Mouse (Mus musculus) yolk sac, embryonic 10.5 days (tissue): ENCODE measurements around the gene Phlpp1.
A peak's percentile ranks its signal among the peaks of the same experiment; 100 is the strongest.

Experiments
- DNase-seq: peaks from one replicate; pipeline ENCODE4 v3.0.0-alpha.2; 2017; ENCODE audit warnings: low spot score

Gene Phlpp1

DNA sequence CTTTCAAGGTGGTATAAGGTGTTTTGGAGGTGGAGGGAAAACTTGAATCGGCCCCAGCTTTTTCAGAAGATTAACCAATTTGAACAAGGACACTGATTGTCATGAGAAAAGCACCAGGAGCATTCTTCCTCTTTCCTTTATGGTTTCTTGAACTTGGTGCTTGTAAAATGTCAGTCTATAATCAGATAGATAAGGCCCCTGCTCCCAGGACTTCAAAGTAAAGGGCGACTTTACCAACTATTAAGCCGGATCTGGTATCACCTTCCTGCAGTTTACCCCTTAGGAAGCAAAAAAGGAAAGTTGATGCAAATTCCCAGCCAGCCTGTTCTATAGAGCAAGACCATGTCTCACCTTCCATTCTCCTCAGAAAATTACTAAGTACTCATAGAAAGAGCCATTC lies 21.9 kb downstream of the Phlpp1 start:
- no peak for DNase-seq

DNA sequence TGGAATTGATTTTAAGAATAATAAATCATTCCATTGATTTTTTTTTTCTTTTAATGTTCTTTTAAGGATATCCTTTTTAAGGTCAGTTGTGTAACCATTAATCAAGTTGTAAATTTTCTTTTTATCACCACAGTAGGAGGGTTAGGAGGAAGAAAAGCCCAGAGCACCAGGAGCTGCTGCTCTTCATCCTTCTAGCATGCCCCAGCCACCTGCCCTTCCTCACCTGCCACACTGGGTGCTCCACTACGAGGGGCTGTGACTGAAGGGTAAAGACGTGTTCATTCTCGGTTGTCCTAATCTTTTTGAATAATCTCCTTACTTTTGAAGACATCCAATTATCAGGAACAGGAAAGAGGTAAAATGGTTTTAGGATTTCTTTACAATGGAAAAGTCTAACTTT lies 22.7 kb downstream of the Phlpp1 start:
- DNase-seq, result no peak

DNA sequence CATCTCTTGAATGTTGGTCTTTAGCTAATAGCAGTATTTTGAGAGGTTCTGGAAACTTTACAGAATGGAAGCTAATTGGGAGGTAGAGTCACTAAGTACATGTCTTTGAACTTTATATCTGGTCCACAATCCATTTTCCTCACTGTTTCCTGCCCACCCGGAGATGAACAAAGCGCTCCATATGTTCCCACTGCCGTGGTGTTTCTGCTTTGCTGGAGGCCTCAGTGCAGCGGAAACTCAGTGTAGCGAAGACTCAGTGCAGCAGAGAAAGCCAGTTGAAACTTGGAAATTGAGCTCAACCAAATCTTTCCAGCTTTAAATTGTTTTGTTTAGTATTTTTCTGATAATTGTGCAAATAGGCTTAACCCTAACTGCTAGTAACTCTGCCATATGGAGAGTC lies 26.4 kb downstream of the Phlpp1 start:
- DNase-seq, result no peak

DNA sequence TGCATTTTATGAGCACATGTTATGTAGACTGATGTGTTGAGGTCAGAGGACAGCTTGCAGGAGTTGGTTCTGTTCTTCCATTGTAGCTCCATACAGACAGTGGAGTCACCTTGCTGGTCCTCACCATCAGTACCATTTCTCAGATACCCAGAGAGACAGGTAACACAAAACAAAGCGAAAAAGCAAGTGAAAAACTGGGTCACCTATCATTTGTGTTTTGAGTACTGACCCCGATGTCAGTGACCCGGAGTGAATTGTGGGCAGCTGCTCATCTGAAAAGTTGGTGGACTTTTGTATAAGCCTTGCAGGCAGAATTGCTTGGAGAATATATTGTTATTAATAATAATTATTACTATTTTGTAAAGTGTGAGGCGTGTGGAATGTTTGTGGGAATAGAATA lies 27.6 kb downstream of the Phlpp1 start:
- DNase-seq, result no peak

DNA sequence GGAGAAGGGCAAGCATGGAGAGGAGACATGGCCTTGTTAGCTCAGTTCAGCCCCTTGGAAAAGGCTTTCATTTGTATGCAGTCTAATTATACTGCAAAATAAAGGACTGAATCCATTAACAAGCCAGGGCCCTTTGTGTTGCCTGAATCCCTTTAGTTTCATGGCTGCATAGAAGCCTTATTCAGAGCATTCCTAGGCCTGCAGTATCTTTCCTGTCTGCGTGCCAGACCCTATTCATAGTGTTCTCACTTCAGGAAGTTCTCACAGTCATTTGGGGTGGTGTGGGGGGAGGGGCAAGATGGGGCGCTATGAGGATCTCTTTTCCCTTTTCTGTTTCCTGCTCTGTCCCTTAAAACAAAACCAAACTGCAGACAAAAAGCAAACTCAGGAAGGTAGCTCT lies 28.1 kb downstream of the Phlpp1 start:
- peak; percentile 20 for DNase-seq

DNA sequence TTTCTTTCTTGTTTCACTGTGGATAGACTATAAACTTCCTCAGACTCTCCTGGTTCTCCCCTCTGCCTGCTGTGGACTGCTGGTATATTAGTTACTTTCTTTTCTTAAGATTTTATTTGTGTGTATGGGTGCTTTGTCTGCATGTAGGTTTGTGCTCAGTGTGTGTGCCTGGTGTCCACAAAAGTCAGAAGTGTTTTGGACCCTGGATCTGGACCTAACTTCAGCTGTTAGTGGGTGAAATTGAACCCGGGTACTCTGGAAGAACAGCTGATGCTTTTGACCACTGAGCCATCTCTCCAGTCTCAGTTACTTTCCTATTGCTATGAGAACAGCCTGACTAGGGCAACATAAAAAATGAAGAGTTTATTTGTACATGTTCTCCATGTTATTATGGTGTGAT lies 29.5 kb downstream of the Phlpp1 start:
- no peak for DNase-seq

DNA sequence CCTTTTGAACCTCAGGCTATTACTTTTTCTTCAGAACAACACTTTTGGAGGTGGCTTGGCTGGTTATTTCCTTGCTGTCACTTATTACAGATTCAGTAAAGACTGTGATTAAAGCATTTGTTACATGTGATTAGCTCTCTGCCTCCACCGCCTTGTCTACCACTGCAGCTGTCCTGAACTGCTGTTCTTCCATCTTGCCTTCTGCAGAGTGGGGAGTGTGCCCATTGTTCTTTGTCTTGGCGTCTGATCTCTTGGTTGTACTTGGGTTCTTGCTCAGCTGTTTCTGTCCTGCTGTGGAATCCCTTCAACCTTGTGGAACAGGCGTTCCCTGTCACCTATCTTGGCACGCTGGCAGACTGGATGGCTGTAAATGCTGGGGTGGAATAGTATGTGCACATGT lies 30.4 kb downstream of the Phlpp1 start:
- no peak for DNase-seq

DNA sequence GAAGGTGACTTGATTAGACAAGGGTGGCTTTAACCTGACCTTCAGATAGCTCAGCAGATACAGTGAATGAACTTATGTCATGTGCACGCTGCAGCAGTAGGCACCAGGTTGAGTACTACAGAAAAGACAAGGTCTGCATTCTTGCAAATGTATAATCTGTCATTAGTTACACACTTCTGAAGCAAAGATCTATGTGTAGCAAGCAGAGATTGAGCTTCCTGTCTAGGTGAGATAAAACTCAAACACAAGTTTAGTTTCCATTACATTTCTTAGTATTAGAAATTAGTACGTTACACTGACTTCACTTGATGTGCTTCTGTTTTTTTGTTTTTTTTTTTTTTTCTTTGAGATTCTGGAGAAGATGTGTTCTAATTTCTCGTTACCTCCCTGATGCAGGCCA lies 32.4 kb downstream of the Phlpp1 start:
- no peak for DNase-seq

DNA sequence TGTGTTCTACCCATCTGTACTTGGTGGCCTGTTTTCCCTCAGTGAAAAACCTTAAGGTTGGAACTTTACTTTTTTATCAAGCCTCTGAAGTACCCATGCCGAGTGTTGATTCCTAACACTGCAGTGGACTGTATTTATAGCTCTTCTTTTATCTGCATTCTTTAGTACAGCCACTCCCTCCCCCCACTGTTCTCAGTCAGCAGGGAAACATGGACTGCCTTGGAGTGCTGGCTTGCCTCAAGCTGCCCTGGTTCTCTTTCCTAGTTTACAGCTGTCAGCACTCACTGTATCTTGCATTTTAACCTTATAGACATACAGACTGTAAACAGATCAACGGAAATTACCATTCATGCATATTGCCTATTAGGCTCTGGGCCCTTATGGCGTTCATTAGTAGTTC lies 32.8 kb downstream of the Phlpp1 start:
- peak; percentile 62 for DNase-seq

DNA sequence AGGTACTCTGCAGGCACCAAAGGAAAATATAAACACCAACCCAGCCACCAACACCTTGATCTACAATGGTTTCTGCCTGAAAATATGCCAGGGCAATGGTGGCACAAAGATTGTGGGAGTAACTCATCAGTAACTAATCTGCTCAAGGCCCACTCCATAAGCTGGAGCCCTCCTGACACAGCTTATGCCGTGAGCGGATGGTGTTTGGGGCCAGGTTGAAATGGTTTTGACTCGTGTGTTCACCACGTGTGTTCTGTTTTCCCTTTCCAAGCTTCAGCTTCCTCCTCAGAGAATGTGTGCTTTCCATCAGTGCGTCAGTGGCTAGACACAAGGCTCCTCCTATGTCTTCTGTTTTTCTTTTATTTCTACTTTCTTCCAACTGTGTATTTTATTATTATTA lies 37.0 kb downstream of the Phlpp1 start:
- no peak for DNase-seq

DNA sequence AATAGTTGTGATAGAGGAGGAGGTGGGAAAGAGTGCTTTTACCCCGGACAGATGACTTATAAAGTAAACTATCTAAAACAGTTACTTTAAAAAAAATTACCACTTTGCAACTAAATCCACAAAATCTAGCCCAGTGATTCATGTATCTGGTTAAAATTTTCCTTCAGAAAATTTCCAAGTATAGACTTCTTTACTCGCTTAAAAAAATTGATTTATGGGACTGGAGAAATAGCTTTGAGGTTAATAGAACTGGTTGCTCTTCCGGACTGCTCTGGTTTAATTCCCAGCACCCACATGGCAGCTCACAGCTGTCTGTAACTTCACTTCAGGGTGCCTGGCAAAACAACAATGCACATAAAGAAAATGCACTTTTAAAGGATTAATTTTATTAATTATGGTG lies 38.9 kb downstream of the Phlpp1 start:
- no peak for DNase-seq

DNA sequence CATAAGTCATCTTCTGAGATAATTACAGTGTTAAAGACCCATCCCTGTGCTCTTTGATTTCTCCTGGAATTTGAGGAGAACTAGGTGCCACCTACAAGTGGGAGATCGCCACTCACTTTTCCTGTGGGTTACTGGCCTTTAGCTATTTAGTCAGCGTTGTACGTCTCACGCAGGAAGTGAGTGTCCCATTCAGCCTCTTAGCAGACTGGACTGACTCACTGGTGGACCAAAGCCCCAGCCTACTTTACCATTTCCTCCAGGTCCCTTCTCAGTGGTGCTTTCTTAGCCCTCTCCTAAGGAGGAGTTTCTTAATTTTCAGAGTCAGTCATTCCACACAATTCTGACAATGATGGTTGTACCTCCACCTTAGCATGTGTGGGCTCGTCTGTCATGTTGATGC lies 39.6 kb downstream of the Phlpp1 start:
- DNase-seq, result no peak

DNA sequence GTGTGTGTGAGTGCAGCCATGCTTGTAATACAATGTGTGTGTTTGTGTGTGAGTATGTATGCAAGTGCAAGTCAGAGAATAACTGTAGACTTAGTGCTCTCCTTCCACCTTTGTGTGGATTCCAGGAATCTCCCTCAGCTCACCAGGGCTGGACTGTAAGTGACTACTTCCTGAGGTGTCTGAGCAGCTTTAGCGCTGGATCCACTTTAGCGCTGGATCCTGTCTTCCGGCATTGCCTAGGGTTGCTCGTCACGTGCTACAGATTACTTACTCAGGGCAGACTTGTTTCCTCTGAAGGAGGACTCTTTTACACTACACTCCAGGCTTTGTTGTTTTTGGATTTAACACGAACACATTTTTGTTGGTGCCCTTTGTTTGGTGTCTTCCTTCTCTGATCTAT lies 48.9 kb downstream of the Phlpp1 start:
- DNase-seq, result peak; percentile 23

DNA sequence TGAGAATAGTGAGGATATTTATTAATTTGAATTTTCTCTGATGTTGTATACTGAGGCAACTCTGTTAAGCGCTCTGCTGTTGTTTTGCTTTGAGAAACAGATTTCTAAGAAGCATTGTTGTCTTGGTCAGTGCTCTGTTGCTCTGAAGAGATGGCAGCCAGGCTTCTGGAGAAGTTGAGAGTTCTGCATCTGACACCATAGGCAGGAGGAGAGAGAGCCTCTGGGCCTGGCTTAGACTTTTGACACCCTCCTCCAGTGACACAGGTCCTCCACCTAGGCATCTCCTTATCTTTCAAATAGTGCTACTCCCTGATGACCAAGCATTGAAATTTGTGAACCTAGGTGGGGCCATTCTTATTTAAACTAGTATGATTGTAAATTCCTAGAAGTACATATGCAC lies 49.8 kb downstream of the Phlpp1 start:
- DNase-seq, result no peak

DNA sequence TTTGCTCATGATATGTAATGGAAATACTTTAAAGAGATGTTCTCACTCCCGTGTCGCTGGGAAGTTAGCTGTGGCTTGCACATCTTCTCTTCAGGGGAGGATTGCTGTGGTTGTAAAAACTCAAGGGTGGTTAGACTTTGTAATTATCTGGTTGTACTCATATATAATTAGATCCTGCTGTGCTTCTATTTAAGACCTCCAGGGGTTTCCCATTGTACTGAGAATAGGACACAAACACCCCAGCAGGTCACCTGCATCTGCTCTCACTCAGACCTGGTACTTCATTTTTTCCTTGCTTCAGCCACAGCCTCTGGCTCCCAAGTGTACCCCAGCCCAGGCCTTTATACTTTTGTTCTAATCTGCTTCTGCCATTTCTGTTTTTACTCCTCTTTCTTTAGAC lies 50.4 kb downstream of the Phlpp1 start:
- no peak for DNase-seq

DNA sequence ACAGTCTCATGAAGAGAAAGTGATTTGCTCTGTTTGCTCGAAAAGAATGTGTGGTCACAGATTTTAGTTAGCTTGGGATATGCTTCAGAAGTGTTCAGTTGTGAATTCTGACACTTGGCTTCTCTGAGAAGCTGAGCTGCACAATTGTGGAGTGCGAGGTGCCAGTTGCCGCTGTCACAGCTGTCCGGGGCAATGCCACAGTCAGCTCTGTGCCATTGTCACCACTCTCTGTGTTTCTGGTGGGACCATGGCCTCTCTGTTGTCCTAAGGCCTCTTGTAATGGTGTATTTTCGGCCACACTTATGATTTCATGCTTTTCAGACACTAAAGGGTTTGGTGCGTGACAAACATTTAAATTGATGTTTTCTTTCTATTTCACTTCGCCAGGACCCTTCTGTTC lies 55.1 kb downstream of the Phlpp1 start:
- no peak for DNase-seq

DNA sequence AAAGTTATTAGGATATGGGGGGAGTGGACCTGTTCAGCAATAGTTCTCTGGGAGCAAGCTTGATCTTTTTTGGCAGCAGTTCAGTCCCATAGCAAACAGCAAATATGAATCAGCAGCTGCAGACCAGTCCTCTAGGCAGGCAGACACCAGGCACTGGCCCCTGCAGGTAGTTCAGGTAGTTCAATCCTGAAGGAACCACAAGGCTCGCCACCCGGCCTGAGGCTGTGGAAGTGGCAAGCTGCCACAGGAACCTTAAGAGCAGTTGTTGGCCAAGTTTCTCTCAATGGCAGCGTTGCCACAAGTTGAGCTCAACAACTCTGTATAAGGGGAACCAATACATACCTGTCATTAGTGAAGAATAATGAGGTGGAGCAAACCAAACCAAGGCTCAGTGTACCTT lies 58.8 kb downstream of the Phlpp1 start:
- DNase-seq, result no peak

DNA sequence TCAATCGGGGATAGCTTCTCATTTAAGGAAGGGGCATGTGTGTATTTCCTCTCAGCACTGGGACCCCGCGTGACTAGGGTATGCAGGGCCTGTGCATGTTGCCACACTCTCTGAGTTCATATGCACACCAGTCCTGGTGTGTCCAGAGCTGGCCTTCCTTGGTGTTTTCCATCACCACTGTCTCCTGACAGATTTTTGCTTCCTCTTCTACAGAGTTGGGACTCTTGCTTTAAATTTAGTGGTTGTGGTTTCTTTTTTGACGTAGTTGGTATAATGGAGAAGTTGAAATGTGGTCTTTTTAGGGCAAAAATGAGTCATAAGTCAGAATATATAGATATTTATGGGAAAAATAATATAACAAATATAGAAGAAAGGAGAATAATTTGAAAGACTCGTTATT lies 59.8 kb downstream of the Phlpp1 start:
- no peak for DNase-seq

DNA sequence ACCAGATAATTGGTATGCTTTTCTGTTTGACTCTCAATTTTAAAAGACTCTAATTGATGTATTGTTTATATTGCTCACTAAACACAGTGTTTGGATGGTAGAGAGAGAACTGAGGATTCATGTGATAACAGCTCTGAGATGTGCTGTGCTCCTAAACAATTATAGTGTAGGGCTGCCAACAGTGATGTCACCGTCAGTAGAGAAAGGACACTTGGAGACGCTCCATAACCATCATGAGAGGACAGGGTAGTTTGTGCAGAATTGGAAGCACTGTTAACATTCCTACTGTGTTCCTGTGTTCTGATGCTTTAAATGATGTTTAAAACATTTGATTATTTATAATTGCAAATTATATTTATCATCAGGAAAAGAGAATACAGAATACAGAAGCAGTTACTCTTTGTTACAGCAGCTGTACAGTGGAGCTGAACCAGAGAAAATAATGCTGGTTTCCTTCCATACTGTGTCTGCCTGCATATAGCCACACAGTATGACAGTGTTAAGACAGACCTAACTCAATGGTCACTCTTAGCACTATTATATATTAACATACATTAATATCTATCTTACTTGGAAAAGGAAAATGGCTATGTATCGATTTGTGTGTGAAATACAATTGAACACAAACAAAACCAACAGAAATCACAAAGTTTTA lies 60.4 kb downstream of the Phlpp1 start:
- DNase-seq, result no peak

DNA sequence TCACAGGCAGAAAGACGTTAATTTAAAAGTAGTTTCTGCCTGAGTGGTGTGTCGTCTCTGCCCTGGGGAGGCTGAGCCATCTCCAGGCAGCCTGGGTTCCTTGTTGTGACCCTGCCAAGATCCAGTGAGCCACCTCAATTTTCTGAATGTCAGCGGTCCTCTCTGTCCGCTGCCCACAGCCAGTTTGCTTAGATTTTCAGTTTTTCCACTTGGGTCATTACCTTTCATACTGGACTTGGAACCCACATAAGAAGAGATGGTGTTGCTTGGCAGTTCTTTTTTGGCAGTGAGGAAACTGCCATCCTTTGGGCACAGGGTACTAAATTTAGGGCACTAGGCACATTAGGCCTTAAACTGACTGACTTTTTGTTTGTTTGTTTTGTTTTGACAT lies 60.9 kb downstream of the Phlpp1 start:
- DNase-seq, result no peak

DNA sequence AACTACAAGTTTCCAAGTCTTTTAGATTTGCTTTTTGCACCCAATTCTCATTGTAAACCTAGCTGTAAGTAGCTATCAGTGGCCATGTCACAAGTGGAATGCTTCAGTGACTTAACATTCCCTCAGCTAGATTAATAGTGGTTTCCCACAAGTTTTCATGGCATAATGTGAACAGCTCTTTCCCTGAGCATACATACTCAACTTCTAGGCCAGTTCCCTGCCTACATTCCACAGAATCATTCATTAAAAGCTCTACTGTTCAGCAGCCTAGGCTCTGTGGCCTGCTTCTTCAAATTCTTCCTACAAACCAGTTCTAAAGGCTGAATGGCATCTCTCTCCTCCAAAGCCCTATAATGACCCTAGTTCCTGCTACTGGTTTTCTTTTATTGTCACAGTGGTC lies 65.4 kb downstream of the Phlpp1 start:
- DNase-seq, result no peak

DNA sequence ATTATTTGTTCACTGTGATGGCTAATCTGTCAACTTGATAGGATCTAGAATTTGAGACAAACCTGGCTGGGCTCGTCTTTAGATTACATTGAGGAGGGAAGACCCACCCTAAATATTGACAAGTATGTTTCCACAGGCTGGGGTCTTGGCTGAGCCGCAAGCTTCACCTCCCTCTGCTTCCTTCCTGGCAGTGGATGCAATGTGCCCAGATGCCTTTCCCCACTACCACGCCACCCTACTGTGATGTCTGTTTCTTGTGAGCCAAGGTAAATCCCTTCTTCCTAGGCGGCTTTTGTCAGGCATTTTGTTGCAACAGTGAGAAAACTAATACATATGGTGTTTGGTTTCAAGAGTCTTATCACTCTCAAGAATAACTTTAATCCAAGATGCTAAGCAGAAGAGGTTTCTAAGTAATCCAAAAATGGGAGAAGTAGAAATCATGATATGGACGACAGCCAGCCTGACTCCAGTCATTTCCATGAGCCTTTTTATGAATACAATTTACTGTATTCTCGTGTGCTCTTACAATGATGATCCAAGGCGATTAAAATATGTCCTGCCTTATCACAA lies 68.6 kb downstream of the Phlpp1 start:
- DNase-seq, result no peak

DNA sequence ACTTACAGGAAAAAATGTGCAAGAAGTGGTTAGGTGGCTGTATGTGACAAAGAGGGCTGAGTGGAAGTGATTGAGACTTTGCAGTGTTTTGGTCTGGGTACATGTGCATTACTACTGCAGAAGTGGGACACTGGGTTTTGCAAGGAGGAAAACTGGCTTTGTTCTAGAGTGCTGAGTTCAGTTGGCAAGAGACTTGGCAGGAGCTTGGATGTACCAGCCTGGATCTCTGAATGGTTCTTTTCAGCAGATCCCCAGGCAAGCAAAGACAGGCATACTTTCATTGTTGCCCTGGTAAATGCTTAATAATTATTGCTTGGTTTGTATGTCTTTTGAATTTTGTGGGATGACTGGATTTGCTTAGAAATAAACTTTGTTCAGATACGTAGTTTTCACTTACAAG lies 69.5 kb downstream of the Phlpp1 start:
- DNase-seq, result no peak

DNA sequence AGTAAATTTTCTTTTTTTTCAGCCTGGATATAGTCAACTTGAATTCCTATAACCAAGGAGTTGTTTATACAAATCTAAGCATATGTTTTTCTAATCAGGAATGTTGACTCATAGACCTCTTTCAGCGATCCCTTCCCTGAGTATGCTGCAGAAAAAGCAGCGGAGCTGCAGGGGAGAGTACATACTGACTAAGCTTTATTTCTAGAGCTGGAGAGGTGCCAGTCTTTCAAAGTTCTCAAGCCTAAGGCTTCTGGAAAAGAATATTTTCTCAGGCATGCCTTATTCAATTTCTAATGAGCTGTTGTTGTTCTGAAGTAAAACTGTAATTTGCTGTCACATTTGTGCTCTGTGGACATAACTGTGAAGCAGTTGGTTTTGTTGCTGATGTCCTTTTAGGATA lies 70.6 kb downstream of the Phlpp1 start:
- no peak for DNase-seq

DNA sequence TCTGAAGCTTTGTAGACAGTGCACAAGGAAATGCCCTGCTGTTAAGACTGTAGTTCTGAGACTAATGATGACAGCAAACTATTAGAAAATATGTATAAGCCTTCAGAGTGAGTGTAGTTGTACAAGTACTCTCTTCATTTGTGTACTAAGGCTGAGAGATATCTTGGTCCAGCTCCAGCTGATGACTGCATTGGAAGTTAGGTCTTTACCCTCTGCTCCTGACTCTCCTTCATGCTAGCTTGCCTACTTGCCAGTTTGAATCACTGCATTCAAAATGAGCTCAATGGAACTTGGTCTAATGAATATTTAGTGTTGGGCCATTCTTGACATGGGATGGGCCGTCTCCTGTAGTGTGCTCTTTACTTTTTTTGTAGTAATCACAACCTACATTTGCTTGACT lies 71.8 kb downstream of the Phlpp1 start:
- no peak for DNase-seq
